Mouse (Mus musculus): ENCODE results near the gene Ppat. TPM values are rescaled to one million over a fixed set of nuclear protein-coding genes. Genes with fewer than 3 reads are reported as not detected.

The Ppat gene
- total RNA-seq, 2 experiments from 2014 or later: 15.7 to 17.8 TPM

GRCm38 (mm10) chr5:76902131-76902530, 49.2 kb downstream of the Ppat start:
- no peak for DNase-seq (ENCODE audit: low spot score in 2 of 2)
- no peak overlapping the region for H3K27ac ChIP-seq
- no peak for TF ChIP-seq CTCF (conservative IDR thresholded peaks at IDR 0.05)
- no peak overlapping the region for H3K4me3 ChIP-seq

- TF ChIP-seq CTCF (conservative IDR thresholded peaks at IDR 0.05): no peak
- DNase-seq (ENCODE audit: low spot score in 2 of 2): no peak
- H3K4me3 ChIP-seq: no peak overlapping the region
- H3K27ac ChIP-seq: no peak overlapping the region
Observed at GRCm38 (mm10) chr5:76893084-76893483, 58.3 kb downstream of the Ppat start.

GRCm38 (mm10) chr5:76892608-76893007, 58.8 kb downstream of the Ppat start:
- TF ChIP-seq CTCF (conservative IDR thresholded peaks at IDR 0.05): no peak
- H3K27ac ChIP-seq: no peak overlapping the region
- H3K4me3 ChIP-seq: no peak overlapping the region
- DNase-seq (ENCODE audit: low spot score in 2 of 2): no peak

GRCm38 (mm10) chr5:76887011-76887410, 64.4 kb downstream of the Ppat start:
- DNase-seq (ENCODE audit: low spot score in 2 of 2): no peak
- no peak overlapping the region for H3K27ac ChIP-seq
- no peak overlapping the region for H3K4me3 ChIP-seq
- no peak for TF ChIP-seq CTCF (conservative IDR thresholded peaks at IDR 0.05)

GRCm38 (mm10) chr5:76884107-76884506, 67.3 kb downstream of the Ppat start:
- TF ChIP-seq CTCF (conservative IDR thresholded peaks at IDR 0.05): no peak

GRCm38 (mm10) chr5:76876106-76876758, 75.1 kb downstream of the Ppat start:
- no peak for TF ChIP-seq CTCF (conservative IDR thresholded peaks at IDR 0.05)
- Histone ChIP-seq H3K4me3 (no peak overlapping the region), H3K27ac (no peak overlapping the region)
- DNase-seq (ENCODE audit: low spot score in 2 of 2): peak in 1 of 2 experiments; percentile 5

More at GRCm38 (mm10) chr5:76884107-76884506, 67.3 kb downstream of the Ppat start:
- DNase-seq (ENCODE audit: low spot score in 2 of 2): no peak
- Histone ChIP-seq H3K4me3 (no peak overlapping the region), H3K27ac (no peak overlapping the region)

- DNase-seq (ENCODE audit: low spot score in 2 of 2): peak in 1 of 2 experiments; percentile 3
- H3K27ac ChIP-seq: no peak overlapping the region
- H3K4me3 ChIP-seq: peak overlapping the region; percentile 40; the same call in 1 of the 2 replicates
- no peak for TF ChIP-seq CTCF (conservative IDR thresholded peaks at IDR 0.05)
Observed at GRCm38 (mm10) chr5:76869553-76869952, 81.8 kb downstream of the Ppat start.

- TF ChIP-seq CTCF (conservative IDR thresholded peaks at IDR 0.05): no peak
- no peak overlapping the region for H3K27ac ChIP-seq
- DNase-seq (ENCODE audit: low spot score in 2 of 2): peak in 1 of 2 experiments; percentile 29
- peak overlapping the region; percentile 40 for H3K4me3 ChIP-seq
Observed at GRCm38 (mm10) chr5:76868693-76869286, 82.6 kb downstream of the Ppat start.

- H3K27ac ChIP-seq: no peak overlapping the region
- no peak for TF ChIP-seq CTCF (conservative IDR thresholded peaks at IDR 0.05)
- DNase-seq (ENCODE audit: low spot score in 2 of 2): peak in 1 of 2 experiments; percentile 2
- no peak overlapping the region for H3K4me3 ChIP-seq
Observed at GRCm38 (mm10) chr5:76866819-76867218, 84.6 kb downstream of the Ppat start.

Other genes starting within 250 kb of the Ppat start
- 10 to 100 TPM; 27.9 to 28.9 TPM for gene Aasdh, start 46.1 kb downstream of the Ppat start, total RNA-seq (2021)
- gene Paics, start 271 bp downstream of the Ppat start, total RNA-seq (2021): 10 to 100 TPM; 90.4 to 92.5 TPM
- gene Srp72, start 23.1 kb upstream of the Ppat start, total RNA-seq (2021): 100 to 1,000 TPM; 104 to 111 TPM
- gene Arl9, start 52.5 kb upstream of the Ppat start, total RNA-seq (2021): 1 to 10 TPM in 1 of 2 experiments, not detected in 1; 1.0 TPM
- gene Thegl, start 64.4 kb upstream of the Ppat start, total RNA-seq (2021): 1 to 10 TPM; 1.4 to 1.6 TPM
- 10 to 100 TPM; 81.8 to 81.9 TPM for gene Hopx, start 163.5 kb upstream of the Ppat start, total RNA-seq (2021)

Data from layer of hippocampus, adult 2 months (tissue).